Mouse (Mus musculus) hindbrain, embryonic 12.5 days (tissue): Measurements from ENCODE around the gene Ssr2. TPM values are rescaled to one million over a fixed set of nuclear protein-coding genes. Genes with fewer than 3 reads are reported as not detected.

ENCODE experiments used
- ATAC-seq: fragments of 200-750 bp; cut with Nextera tagmentation; 2 replicates; pipeline ENCODE4 v1.8.0; 2017; ENCODE audit warnings: moderate TSS enrichment; ENCODE audit not compliant: low FRiP score
- H3K27ac ChIP-seq: fragments of 300-500 bp; sonication (generic); 2 replicates; pipeline ENCODE4 v1.5.1; 2016; ENCODE audit warnings: mild to moderate bottlenecking
- H3K27me3 ChIP-seq: fragments of 300-500 bp; sonication (generic); 2 replicates; pipeline ENCODE4 v1.6.1; 2016; ENCODE audit warnings: mild to moderate bottlenecking
- H3K36me3 ChIP-seq: fragments of 300-500 bp; sonication (generic); 2 replicates; pipeline ENCODE4 v1.6.1; 2016; ENCODE audit warnings: mild to moderate bottlenecking
- H3K4me1 ChIP-seq: fragments of 300-500 bp; sonication (generic); 2 replicates; pipeline ENCODE4 v1.6.1; 2016
- H3K4me2 ChIP-seq: fragments of 300-500 bp; sonication (generic); replicated peaks from 2 replicates; pipeline ENCODE4 v1.6.1; 2016; ENCODE audit warnings: mild to moderate bottlenecking
- H3K4me3 ChIP-seq: fragments of 300-500 bp; sonication (generic); 2 replicates; pipeline ENCODE4 v1.5.1; 2016; ENCODE audit warnings: mild to moderate bottlenecking
- H3K9ac ChIP-seq: fragments of 300-500 bp; sonication (generic); 2 replicates; pipeline ENCODE4 v1.6.1; 2016; ENCODE audit warnings: mild to moderate bottlenecking, moderate library complexity
- H3K9me3 ChIP-seq: fragments of 300-500 bp; sonication (generic); replicated peaks from 2 replicates; pipeline ENCODE4 v1.6.1; 2016; ENCODE audit warnings: mild to moderate bottlenecking
- WGBS: fragments of 180-500 bp; shearing (Covaris S2); methylation state at CpG from one replicate; pipeline ENCODE4 v1.1.7; 2016; 5-methylcytosine and 5-hydroxymethylcytosine counted together
- polyA plus RNA-seq: library from polyadenylated mRNA; unstranded; fragments of >200 nt; fragmentation: Nextera tagmentation; extraction: Ambion mirVana; gene quantifications from 2 replicates; pipeline ENCODE4 v1.2.1, GENCODE M21; 2016

Ssr2 gene
- polyA plus RNA-seq, 1 experiment from 2014 or later: 155 TPM

DNA sequence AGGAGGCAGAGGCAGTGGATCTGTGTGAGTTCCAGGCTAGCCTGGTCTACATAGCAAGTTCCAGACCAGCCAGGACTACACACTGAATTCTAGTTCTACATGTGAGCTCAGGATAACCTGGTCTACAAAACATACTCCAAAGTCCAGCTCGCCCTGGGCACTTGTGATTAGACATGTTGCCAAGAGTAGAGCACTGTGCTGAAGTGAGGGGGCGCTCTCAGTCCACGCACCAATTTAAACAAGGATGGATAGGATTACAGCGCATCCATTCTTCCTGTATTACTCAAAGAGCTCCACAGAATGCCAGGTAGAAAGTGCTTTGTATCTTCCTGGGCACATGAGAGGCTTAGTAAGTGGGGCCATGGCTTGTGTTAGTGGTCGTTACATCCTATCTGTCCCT is 31.2 kb upstream of the Ssr2 start:
- Histone ChIP-seq H3K27me3 (no peaks in the 10 kb centered on the region), H3K4me2 (no peak overlapping the region), H3K9ac (no peak overlapping the region), H3K27ac (no peak overlapping the region), H3K4me1 (peaks cover 20% of the 10 kb centered on the region), H3K36me3 (peaks cover 12% of the 10 kb centered on the region), H3K4me3 (no peak overlapping the region), H3K9me3 (no peaks in the 10 kb centered on the region)
- WGBS: 40% methylated on average over 5 of the region's 5 CpGs
- ATAC-seq: no peak

DNA sequence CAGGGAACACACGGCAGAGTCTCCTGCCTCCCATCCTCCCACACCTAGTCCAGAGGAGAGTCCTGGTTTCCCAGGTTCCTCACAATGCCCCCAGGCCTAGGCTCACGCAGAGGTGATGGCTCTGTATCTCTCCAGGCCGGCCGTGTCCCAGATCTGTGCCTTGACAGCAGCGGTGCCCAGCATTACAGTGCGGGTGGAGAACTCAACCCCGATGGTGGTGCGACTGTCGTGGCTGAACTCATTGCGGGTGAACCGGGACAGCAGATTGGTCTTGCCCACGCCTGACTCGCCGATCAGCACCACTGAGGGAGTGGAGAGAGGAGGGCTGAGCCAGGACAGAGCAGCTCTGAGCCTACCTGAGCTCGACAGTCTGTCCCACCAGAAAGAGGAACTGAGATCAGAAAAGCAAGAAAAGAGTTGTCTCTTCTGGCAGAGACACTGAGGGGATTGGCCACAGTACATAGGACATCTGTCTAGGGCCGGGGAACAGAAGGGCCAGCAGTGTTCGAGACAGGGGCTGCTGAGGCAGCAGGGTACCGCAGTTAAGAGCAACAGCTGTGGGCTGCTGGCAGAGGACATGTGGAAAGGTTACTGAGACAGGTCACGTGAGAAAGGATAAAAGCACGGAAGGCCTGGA is 30.6 kb upstream of the Ssr2 start:
- H3K9ac ChIP-seq: no peak overlapping the region
- H3K27ac ChIP-seq: 0 out of 2 replicates have a peak overlapping the region, but pooled peaks have one; percentile 23

DNA sequence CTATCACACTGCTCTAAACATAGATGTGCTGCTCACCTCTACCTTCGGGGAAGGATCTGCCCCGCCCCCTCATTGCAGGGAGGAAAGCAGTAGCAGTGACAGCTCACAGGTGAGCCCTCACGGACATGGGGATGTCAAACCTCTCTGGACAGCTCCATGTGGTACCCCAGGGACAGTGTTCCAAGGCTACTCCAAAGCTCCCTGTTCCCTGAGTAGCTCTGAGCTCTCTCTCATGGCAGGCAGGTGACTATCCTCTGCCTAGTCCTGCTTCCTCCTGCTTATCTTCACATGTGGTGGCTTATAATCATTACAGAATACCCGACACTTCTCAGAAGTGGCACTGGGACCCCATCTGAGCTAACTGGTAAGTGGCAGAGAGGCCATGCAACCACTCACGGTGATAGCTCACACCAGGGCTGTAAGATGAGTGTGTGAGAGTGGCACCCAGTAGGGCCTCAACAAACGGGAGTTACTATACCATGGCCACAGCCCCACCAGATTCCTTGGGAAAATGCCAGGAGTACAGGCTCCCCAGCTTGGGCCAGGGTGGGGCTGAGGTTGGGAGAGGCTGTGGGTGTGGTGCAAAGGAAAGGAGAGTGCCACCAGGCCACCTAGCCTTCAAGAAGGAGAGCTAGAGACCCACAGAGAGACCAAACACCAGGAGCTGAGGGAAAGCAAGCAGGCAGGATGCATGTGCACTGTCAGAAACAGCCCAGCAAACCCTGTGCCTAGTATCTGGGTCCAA is 28.8 kb upstream of the Ssr2 start:
- H3K9me3 ChIP-seq: no peaks in the 10 kb centered on the region
- H3K27me3 ChIP-seq: no peaks in the 10 kb centered on the region
- no peak overlapping the region for H3K4me2 ChIP-seq
- H3K36me3 ChIP-seq: no peaks in the 10 kb centered on the region
- peaks cover 12% of the 10 kb centered on the region for H3K4me1 ChIP-seq
- H3K27ac ChIP-seq: no peak overlapping the region
- H3K4me3 ChIP-seq: no peak overlapping the region
- no peak overlapping the region for H3K9ac ChIP-seq
- 76% methylated on average over 6 of the region's 6 CpGs for WGBS
- ATAC-seq: no peak

More for the DNA sequence above, 30.6 kb upstream of the Ssr2 start:
- Histone ChIP-seq H3K4me3 (no peak overlapping the region), H3K9me3 (no peaks in the 10 kb centered on the region), H3K4me1 (peaks cover 17% of the 10 kb centered on the region), H3K36me3 (peaks cover 9% of the 10 kb centered on the region), H3K27me3 (no peaks in the 10 kb centered on the region), H3K4me2 (no peak overlapping the region)
- 59% methylated on average over 20 of the region's 20 CpGs for WGBS
- ATAC-seq: no peak

DNA sequence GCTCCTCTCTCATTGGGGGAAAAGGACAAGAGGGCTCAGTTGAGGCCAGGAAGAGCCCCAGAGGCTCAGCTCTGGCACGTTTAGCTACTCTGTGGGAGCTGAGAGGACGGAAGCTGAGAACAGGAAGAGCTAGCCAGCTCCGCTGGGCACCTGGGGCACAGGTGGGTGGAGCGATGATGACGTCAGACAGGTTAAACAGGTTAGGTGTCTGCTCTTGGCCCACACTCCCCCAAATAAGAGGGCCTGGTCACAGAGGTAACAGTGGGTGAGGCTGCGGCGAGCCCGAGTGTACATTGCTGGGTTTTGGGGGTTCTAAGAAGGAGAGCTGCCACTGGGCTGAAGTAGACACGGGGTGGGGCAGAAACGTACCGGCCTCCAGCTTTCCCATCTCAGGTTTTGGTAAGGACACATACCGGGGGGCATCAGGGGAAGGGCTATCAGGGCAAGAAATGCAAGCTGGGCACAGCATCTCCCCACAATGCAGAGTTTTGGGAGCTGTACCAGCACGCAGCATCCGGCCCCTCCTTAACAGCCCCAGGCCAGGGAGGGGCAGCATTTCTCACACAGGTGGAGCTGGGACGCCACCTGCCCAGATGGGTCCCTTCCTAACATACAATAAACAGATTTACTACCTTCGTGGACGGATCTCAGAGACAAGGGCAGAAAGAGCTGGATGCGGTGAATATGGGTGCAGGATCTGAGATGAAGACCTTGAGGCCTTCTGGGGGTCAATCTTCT is 27.3 kb upstream of the Ssr2 start, which contains the start of gene Rab25:
Gene Rab25 (minus strand): TSS at position 121 of the 738 bp plus-strand sequence.
- 47% methylated on average over 18 of the region's 18 CpGs for WGBS

DNA sequence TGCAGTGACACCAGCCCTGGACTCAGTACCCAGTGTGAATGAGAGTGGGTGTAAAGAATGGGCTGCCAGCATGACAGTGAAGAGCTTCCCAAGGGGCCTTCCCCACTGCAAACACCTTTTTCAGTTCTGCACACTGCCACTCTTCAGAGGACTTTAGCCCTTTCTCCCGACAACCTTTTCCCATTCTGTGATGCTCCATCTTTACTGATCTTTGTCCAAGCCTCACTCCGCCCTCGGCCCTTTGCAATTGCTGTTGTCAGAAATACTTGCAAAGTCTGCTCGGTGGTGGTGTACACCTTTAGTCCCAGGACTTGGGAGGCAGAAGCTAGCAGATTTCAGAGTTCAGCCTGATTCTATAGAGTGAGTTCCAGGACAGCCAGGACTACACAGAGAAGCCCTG is 24.1 kb upstream of the Ssr2 start:
- H3K36me3 ChIP-seq: peaks cover 11% of the 10 kb centered on the region
- H3K9ac ChIP-seq: peak overlapping the region; percentile 66; the same call in 1 of the 2 replicates
- no peaks in the 10 kb centered on the region for H3K9me3 ChIP-seq
- peaks cover 26% of the 10 kb centered on the region for H3K4me1 ChIP-seq
- WGBS: 90% methylated on average over 4 of the region's 4 CpGs
- H3K4me3 ChIP-seq: no peak overlapping the region
- H3K4me2 ChIP-seq: peak overlapping the region; percentile 85
- H3K27me3 ChIP-seq: no peaks in the 10 kb centered on the region
- no peak for ATAC-seq
- no peak overlapping the region for H3K27ac ChIP-seq

More for the DNA sequence above, 27.3 kb upstream of the Ssr2 start, which contains the start of gene Rab25:
- ATAC-seq: no peak
- H3K9me3 ChIP-seq: no peaks in the 10 kb centered on the region
- H3K4me3 ChIP-seq: no peak within 1 kb of the TSS
- no peaks in the 10 kb centered on the region for H3K27me3 ChIP-seq
- H3K9ac ChIP-seq: no peak within 1 kb of the TSS
- H3K27ac ChIP-seq: no peak within 1 kb of the TSS
- H3K4me2 ChIP-seq: no peak within 1 kb of the TSS
- H3K4me1 ChIP-seq: peaks cover 14% of the 10 kb centered on the region
- no peaks in the 10 kb centered on the region for H3K36me3 ChIP-seq

DNA sequence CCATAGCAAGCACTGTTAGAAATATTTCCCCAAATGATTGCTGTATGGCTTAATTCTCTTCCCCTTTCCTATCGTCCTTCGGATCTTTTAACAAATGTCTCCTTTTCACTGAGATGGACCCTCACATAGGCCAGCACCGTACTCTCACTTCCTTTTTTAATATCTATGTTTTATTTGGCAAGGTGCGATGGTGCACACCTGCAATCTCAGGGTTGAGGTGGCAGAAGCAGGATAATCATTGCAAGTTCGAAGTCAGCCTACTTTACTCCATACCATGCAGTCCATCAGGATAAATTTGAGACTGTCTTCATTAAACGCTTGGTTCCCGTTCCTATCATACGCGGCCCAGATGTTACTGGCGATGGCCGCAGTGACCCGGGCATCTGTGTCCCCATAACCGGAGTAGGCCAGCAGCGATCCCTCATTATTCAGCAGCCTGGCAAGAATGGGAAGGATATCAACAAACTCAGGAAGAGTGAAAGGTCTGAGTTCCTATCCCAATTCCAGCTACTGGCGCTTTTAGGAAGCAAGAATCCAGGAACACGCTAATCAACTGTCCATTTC is 23.5 kb upstream of the Ssr2 start:
- WGBS: 24% methylated on average over 16 of the region's 16 CpGs

DNA sequence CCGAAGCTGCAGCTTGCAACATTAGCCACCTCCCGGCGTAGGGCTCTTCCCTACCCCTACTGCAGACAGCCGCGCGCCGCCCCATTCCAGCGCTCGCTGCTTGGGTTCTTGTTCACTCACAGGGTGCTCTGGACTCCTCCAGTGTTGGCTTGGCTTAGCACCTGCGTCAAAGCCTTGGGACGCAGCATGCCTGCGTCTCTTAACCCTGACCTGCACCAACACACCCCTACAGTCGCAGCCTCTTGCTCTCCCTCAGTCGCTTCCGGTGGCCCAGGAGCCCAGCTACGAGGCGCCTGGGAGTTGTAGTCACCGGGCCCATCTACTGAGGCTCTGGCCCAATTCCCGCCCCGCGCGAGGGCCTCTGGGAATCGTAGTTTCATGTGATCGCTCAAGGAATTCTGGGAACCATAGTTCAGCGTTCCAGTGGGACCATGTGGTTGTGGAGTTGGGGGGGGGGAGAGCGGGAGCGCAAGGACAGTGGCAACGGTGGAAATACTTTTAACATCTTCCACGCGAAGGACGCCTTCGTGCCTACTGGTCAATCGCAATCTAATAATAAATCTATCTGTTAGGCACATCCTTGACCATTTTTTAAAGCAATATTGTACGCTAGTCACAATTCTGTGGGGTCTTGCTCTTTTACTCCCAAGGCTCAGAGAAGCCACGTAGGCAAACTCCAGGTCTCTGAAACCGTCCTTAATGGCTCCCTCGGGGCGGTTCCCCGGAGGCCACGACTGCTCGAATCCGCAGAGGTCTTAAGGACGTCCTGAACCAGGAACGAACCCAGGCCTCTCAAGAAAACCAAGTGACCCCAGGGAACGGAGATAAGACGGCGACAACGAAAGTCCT is 22.8 kb upstream of the Ssr2 start, which contains the start of gene Lamtor2:
Gene Lamtor2 (minus strand): TSS at position 399 of the 849 bp plus-strand sequence.
- H3K4me1 ChIP-seq: peaks cover 26% of the 10 kb centered on the region
- peaks cover 24% of the 10 kb centered on the region for H3K36me3 ChIP-seq
- peak within 1 kb of the TSS; percentile 95 for H3K9ac ChIP-seq
- H3K27me3 ChIP-seq: no peaks in the 10 kb centered on the region
- peak; percentile 91 for ATAC-seq
- peak within 1 kb of the TSS; percentile 90 for H3K4me3 ChIP-seq
- 0% methylated on average over 48 of the region's 48 CpGs for WGBS
- H3K9me3 ChIP-seq: no peaks in the 10 kb centered on the region
- peak within 1 kb of the TSS; percentile 94 for H3K27ac ChIP-seq
- peak within 1 kb of the TSS; percentile 85 for H3K4me2 ChIP-seq

More for the DNA sequence above, 23.5 kb upstream of the Ssr2 start:
- ATAC-seq: no peak
- Histone ChIP-seq H3K27ac (peak overlapping the region; percentile 94; the same call in 1 of the 2 replicates), H3K4me2 (peak overlapping the region; percentile 85), H3K4me3 (peak overlapping the region; percentile 90), H3K27me3 (no peaks in the 10 kb centered on the region), H3K9me3 (no peaks in the 10 kb centered on the region), H3K9ac (peak overlapping the region; percentile 66), H3K36me3 (peaks cover 17% of the 10 kb centered on the region), H3K4me1 (peaks cover 26% of the 10 kb centered on the region)

DNA sequence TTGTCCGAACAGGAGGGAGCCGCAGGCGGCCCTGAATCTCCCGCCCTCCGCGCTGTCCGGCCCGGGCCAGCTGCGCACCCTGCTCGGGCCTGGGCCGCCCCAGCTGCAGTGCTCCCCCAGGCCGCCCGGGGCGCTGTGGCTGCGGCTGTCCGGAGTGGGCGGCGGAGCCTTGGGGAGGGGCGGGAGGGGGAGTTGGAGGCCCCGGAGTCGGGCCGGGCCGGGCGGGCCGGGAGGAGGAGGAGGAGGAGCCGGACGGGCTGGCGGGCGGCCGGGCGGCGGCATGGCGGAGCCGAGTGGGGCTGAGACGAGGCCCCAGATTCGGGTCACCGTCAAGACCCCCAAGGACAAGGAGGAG is 22.2 kb upstream of the Ssr2 start, which contains the start of gene Ubqln4:
Gene Ubqln4 (plus strand): TSS at position 234 of the 355 bp plus-strand sequence.
- Histone ChIP-seq H3K36me3 (peaks cover 30% of the 10 kb centered on the region), H3K4me3 (peak within 1 kb of the TSS; percentile 90), H3K4me2 (peak within 1 kb of the TSS; percentile 85), H3K27ac (peak within 1 kb of the TSS; percentile 94), H3K27me3 (no peaks in the 10 kb centered on the region), H3K9me3 (no peaks in the 10 kb centered on the region), H3K9ac (peak within 1 kb of the TSS; percentile 95), H3K4me1 (peaks cover 26% of the 10 kb centered on the region)
- WGBS: under 1% methylated on average over 30 of the region's 37 CpGs
- ATAC-seq: peak; percentile 89

DNA sequence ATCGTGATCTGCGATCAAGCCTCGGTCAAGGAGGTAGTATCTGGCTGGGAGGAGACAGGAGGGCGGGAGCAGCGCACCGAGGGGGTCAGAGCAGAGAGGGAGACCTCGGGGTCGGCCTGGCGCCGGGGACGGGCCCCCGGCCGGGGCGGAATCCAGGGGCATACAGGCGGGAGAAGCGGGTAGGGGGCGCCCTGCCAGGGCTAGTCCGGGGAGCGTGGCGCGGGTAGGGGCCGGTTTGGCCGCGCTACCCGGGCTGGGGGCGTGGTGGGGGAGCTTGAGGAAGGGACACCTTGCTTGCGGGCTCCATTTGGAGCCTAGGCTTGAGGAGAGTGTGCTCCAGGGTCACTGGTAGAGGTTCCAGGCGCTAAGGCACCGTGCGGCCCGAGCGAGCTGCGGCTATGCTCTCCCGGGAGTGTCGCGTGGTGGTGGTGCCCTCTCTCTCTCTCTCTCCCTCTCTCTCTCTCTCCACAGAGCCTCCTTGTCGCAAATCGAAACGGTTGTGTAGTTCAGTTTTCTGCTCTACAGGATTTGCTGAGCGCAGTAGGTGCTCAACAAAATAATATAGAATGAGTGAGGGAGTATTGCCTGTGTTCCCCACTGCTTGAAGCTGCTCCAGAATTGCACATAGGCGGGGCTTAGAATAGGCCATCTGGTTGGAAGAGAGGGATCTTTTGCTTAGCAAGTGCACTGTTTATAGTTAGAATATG is 21.6 kb upstream of the Ssr2 start:
- peak overlapping the region; percentile 94 for H3K27ac ChIP-seq
- peaks cover 34% of the 10 kb centered on the region for H3K36me3 ChIP-seq
- H3K9ac ChIP-seq: peak overlapping the region; percentile 95
- H3K4me1 ChIP-seq: peaks cover 26% of the 10 kb centered on the region
- H3K4me3 ChIP-seq: peak overlapping the region; percentile 90
- WGBS: under 1% methylated on average over 41 of the region's 41 CpGs
- H3K27me3 ChIP-seq: no peaks in the 10 kb centered on the region
- ATAC-seq: peak; percentile 55
- H3K9me3 ChIP-seq: no peaks in the 10 kb centered on the region
- peak overlapping the region; percentile 85 for H3K4me2 ChIP-seq

DNA sequence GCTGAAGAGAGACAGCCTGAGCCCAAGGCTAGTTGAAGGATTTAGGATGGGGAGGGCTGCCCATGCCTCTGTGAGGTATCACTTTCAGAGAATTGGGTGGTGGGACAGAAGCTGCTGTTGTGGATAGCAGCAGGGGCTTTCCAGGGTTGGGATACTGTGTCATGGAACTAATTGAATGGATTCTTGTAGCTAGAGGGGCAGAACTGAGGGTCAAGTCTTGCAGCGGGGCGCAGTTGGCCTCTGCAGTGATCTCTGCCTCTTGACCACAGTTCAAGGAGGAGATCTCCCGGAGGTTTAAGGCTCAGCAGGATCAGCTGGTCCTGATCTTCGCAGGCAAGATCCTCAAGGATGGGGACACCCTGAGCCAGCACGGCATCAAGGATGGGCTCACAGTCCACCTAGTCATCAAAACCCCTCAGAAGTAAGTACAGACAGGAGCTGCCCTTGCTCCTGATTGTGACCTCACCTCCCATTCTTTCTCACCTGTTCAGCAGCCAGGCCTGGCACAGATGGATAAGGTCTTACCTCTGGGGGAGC is 20.5 kb upstream of the Ssr2 start:
- H3K9ac ChIP-seq: no peak overlapping the region
- H3K9me3 ChIP-seq: no peaks in the 10 kb centered on the region
- H3K4me3 ChIP-seq: no peak overlapping the region
- no peak overlapping the region for H3K27ac ChIP-seq
- H3K4me1 ChIP-seq: peaks cover 26% of the 10 kb centered on the region
- no peaks in the 10 kb centered on the region for H3K27me3 ChIP-seq
- no peak for ATAC-seq
- H3K4me2 ChIP-seq: peak overlapping the region; percentile 85
- peaks cover 45% of the 10 kb centered on the region for H3K36me3 ChIP-seq
- 79% methylated on average over 5 of the region's 5 CpGs for WGBS
